Mouse (Mus musculus): ENCODE measurements around the gene Slc28a2.
"Not testable (repeated sequence)": the region's sequence is repeated elsewhere in the genome, so short reads cannot be mapped to it uniquely, and the experiment has no call there.

- not testable (repeated sequence) for TF ChIP-seq GATA1 (IDR thresholded peaks at IDR 0.05; ENCODE audit: borderline replicate concordance, low read length); FLI1 (IDR thresholded peaks at IDR 0.05; ENCODE audit: low read length)
These were observed 59.8 kb downstream of the Slc28a2 start for GRCm38 (mm10) chr2:122486122-122486521.

All from megakaryocyte, embryonic 14.5 days (primary cell).